Mouse (Mus musculus) cerebellum, postnatal 4 days (tissue): ENCODE measurements around the gene Prrt1.

Experiments
- DNase-seq, 2 experiments: peaks; one replicate each; pipeline ENCODE4 v3.0.0; 2022; ENCODE audit warnings: low spot score in 2 of 2, mixed read lengths in 1 of 2

Prrt1 gene

GRCm38 (mm10) chr17:34671151-34672066 lies 42.1 kb downstream of the Prrt1 start:
- no peak for DNase-seq

GRCm38 (mm10) chr17:34672246-34672792 lies 43.0 kb downstream of the Prrt1 start:
- no peak for DNase-seq

GRCm38 (mm10) chr17:34673139-34673538 lies 43.8 kb downstream of the Prrt1 start:
- no peak for DNase-seq

GRCm38 (mm10) chr17:34674524-34675204 lies 45.3 kb downstream of the Prrt1 start:
- DNase-seq = no peak

GRCm38 (mm10) chr17:34675205-34676092 lies 46.1 kb downstream of the Prrt1 start:
- DNase-seq = no peak

DNA sequence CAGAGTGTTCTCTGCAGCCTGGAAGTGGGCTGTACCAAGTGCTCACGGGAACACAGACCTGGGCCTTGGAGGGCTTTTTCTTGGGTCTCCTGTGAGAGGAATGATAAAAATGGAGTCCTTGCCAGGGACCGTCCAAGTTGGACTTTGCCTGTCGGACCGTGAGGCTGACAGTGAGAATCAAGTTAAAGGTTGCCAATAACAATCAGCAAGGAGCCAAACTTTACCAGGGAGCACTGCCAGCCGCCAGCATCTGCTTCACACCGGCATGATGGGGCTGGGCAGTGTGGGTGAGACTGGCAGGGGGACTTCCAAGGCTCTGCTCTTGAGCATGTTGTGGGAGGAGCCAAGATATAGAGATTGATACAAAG lies 46.7 kb downstream of the Prrt1 start:
- DNase-seq = no peak

- DNase-seq = no peak
Observed at GRCm38 (mm10) chr17:34676671-34677070, 47.3 kb downstream of the Prrt1 start.

GRCm38 (mm10) chr17:34680191-34680590 lies 50.9 kb downstream of the Prrt1 start:
- no peak for DNase-seq

DNA sequence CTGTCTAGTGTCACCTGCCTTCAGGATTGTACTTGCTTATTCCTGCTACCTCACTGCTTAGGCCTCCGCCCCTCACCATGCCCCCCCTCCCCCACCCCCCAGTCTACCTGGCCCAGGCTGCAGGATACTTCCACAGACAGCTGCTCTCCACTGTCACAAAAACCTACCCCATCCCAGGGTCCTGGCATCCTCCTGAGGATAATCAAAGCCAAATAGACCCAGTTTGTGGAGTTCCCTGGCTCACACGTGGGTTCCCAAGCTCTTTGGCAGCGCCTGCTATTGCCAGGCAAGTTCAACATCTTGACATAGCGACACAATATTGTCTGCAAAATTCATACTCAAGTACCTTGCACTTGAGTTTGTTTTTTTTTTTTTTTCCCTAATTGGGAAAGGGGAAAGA lies 51.3 kb downstream of the Prrt1 start:
- no peak for DNase-seq

DNA sequence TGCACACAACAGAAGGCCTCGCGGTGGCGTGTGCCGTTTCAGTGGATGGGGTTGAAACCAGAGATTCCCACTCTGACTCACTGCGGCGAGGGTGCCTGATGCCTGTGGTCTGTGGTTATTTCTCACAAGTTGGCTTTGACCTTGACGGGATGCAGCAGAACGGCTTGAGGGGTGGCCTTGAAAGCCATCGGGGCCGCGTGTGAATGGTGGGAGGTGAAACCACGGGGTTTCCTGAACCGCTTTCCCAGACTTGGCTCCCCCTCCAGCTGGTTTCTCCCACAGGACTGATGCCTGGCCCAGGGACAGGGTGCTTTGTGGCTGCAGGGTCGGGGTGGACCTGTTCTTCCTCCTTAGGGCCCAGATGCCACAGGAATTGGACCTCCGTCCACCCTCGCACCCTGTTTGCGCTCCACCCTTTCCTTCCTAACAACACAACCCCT lies 51.8 kb downstream of the Prrt1 start:
- DNase-seq = no peak

DNA sequence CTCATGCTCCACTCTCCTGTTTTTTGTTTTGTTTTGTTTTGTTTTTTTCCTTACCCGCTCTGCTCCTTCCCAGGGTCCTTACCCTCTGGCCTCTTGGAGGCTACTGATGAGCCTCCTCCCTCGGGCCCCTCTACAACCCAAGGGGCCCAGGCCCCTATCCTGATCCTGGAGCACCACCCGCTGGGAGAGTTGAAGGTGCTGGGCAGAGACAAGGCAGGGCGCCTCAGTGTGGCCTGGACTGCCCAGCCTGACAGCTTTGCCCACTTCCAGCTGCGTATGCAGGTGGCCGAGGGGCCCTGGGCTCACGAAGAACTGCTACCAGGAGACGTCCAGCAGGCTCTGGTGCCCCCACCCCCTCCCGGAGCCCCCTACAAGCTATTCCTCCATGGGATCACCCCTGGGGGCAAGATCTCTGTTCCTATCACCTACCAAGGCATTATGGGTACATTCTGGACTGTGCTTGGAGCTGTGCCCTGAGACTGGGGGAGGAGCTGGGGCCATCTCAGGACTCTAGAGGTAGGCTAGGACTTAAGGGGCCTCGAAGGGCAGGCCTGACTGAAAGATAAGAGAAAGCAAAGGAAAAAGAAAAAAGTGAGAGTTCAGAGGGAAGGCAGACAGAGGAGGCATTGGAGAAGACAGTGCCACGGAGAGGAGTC lies 52.7 kb downstream of the Prrt1 start:
- DNase-seq = no peak
